Mouse (Mus musculus): ENCODE data around the gene Olfr285.

GRCm38 (mm10) chr15:98340887-98341286, 23.7 kb upstream of the Olfr285 start, which contains the start of gene Olfr284:
- TF ChIP-seq CTCF (IDR thresholded peaks at IDR 0.05; ENCODE audit: insufficient read depth, low read depth, low read length) (no peak), POLR2A (IDR thresholded peaks at IDR 0.05; ENCODE audit: insufficient read depth, low read depth, low read length) (no peak)

Data from olfactory bulb, adult 2 months (tissue).